Mouse (Mus musculus) spleen, adult 2 months (tissue): ENCODE results near the gene Pik3cg.

Experiments used
- CTCF ChIP-seq: fragments of 200-500 bp; IDR thresholded peaks from 2 replicates; pipeline ENCODE4 v1.5.1; 2011; ENCODE audit warnings: mild to moderate bottlenecking, inconsistent platforms; ENCODE audit not compliant: insufficient read depth, insufficient read length, insufficient replicate concordance; ENCODE audit errors: extremely low read depth
- POLR2A ChIP-seq: fragments of 200-500 bp; IDR thresholded peaks from 2 replicates; pipeline ENCODE4 v1.6.1; 2011; ENCODE audit warnings: low read depth, low read length, inconsistent platforms

GRCm38 (mm10) chr12:32237839-32238238, 29.4 kb upstream of the Pik3cg start:
- TF ChIP-seq POLR2A (no peak), CTCF (no peak)
